Mouse (Mus musculus): ENCODE measurements at regions not wholly inside any gene's neighbourhood (a gene's known extent, or its start where the extent isn't known, plus 50 kb on each side); places are given as distances from the start of the nearest gene placed in this dataset.
"Not testable (repeated sequence)": the region's sequence is repeated elsewhere in the genome, so short reads cannot be mapped to it uniquely, and the experiment has no call there.

DNA sequence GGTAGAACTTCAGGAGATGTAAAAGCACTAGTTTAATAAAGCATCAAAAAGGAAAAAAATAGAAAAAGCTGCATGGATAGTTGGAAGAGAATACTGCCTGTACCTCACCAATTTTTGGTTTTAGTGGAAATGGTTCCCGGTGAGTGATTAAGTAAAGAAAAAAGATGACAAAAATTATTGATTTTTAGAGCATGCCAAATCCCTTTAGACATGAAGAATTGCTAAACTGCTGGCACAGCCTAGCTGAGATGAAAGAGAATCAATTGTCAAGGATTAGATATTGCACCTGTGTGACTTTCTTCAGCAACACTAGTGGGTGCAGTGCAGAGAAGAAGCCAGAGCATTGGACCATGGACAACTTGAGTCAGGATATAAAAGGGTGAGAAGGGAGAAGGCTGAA is 348.7 kb upstream of the Cpeb2 start:
- no peak for DNase-seq (ENCODE audit: low spot score)

DNA sequence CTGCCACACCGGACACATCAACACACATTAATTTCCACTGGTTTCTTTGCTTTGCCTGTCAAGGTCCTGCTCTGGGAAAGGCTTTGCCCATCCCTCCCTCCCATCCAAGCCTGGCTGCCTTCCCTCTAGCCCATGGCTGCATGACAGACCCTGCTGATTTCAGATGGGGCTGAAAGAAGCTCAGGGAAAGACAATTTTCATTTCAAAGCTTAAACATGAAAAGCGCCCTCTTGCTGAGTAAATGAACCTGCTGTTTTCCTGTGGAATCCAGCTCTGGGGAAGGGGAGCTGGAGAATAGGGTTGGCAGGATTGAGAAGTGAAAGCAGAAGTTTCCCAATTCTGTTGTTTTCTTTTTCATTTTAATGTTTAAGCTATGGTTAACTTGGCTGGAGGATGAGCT is 341.1 kb upstream of the Cpeb2 start:
- no peak for DNase-seq (ENCODE audit: low spot score)

- DNase-seq (ENCODE audit: low spot score) = no peak
Observed at GRCm38 (mm10) chr5:42906136-42906535, 326.8 kb upstream of the Cpeb2 start.

- DNase-seq (ENCODE audit: low spot score) = no peak
Observed at GRCm38 (mm10) chr5:42919328-42919727, 313.6 kb upstream of the Cpeb2 start.

GRCm38 (mm10) chr5:42932106-42932505 is 300.9 kb upstream of the Cpeb2 start:
- DNase-seq (ENCODE audit: low spot score) = no peak

GRCm38 (mm10) chr5:42959296-42959862 is 273.6 kb upstream of the Cpeb2 start:
- no peak for DNase-seq (ENCODE audit: low spot score)

DNA sequence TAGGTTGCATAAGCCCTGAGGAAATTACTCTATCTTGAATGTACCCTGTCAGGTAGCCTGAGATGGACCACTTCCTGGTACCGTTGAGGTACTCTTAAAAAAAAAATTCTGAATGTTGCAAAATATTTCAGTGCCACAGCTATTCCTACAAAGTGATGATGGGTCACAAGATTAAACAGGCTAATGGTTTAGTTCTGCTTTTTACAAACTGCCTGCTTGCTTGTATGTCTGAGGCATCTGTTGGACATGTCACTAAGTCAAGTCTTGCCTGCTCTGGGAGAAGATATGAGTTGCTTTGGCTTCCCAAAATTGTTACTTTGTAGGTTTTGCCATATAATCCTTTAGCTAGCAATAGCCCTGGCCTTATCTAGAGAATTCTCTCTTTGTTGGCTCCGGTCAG is 266.0 kb upstream of the Cpeb2 start:
- DNase-seq (ENCODE audit: low spot score) = not testable (repeated sequence)

DNA sequence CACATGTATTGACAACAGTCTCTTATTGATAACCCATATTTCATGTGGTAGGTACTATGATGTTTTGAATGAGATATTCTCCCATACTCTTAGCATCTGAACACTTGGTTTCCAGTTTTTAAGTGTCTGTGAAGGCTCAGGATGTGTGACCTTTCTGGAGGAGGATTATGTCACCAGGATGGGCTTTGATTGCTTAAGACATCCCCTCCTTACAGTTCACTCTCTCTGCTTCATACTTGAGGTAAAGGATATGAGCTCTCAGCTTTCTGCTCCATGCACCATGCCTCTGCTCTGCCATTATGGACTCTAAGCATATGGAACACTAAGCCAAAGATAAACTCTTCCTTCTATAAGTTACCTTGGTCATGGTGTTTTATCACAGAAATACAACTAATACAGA is 263.8 kb upstream of the Cpeb2 start:
- no peak for DNase-seq (ENCODE audit: low spot score)

DNA sequence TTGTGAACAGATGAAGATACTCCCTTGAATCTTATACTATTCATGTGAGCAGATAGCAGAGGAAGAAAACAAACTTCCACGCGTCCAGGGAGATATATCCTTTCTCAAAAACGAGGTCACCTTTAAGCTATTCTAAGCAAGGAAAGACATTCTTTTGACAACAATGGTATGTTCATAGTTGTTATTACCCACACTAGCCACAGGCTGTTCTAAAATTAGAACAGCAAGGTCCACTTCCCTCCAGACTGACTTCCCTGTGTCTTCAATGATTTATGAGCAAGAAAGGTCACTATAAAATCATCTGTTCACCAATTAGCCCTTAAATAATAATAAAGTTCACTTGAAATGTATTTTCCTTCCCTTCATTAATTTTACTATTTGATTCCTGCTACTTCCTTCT is 263.3 kb upstream of the Cpeb2 start:
- DNase-seq (ENCODE audit: low spot score) = no peak

DNA sequence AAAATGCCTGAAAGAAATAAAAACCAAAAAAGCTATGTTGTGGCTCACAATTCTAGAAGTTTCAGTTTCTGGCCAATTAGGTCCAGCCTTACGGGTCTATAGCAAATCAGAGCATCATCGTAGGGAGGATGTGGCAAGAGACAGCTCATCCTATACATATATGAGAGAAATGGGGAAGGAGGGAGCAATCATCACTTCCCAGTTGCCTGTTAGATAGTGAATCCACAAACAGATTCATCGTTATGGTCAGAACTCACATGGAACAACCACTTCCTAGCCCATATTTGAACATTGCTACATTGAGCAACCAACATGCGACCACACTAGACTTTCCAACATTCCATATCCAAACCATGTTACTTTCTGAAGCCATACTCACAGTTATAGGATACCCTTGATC is 255.9 kb upstream of the Cpeb2 start:
- no peak for DNase-seq (ENCODE audit: low spot score)

- DNase-seq (ENCODE audit: low spot score) = no peak
Observed at GRCm38 (mm10) chr5:42980946-42981650, 251.9 kb upstream of the Cpeb2 start.

DNA sequence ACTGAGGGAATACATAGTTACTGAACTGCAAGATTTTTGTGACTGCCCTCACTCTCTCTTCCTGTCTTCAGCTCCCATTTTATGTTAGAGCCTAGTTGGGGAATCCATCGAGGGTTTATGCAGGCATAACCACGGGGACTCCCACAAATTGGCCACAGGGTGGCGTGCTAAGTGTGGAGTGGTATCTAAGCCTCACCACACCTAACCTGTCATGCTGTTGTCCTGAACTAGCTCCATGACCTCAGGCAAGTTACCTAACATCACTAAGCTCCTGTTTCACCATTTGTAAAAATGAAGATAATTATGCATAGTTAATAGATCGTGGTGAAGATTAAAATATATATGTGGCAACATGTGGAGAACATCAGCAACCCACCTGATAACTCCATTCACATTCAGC is 246.8 kb upstream of the Cpeb2 start:
- DNase-seq (ENCODE audit: low spot score) = peak; percentile 31

GRCm38 (mm10) chr5:42987710-42988466 is 245.1 kb upstream of the Cpeb2 start:
- no peak for DNase-seq (ENCODE audit: low spot score)

DNA sequence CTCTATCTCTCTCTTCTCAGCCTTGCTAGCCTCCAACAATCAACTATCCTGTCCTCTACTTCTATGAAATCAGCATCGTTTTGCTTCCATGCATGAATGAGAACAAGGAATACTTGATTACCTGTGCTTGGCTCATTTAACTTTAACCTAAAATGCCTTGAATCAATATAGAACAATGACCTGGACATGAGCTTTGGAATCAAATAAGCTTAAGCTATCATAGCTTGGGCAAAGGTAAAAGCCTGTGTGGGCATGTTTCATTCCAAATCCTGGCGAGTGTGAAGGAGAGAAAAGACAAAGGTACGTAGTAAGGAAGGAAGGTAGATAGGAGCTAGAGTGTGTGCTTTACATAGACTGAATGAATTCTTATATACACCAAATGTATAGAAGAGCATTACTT is 243.7 kb upstream of the Cpeb2 start:
- DNase-seq (ENCODE audit: low spot score) = no peak

- DNase-seq (ENCODE audit: low spot score) = peak; percentile 27
Observed at GRCm38 (mm10) chr5:43024006-43024593, 208.9 kb upstream of the Cpeb2 start.

GRCm38 (mm10) chr5:43031285-43031684 is 201.7 kb upstream of the Cpeb2 start:
- no peak for DNase-seq (ENCODE audit: low spot score)

DNA sequence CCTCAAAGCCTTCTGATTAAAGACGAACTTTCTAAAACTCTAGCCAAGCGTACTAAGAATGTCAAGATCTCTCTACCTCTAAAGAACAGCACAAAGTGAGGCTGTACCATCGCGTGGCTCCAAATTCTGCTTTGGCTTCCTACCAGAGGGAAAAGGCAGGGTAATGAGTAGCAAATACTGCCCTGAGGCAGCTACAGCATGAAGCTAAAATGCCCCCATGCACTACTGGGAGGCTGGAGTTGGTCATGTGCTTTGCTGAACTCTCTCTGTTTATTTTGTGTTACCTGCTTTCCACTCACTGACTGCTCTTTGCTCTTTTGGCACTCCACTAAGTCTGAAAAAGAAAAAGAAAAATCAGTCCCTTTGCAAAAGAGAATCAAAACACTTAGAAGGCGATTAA is 201.1 kb upstream of the Cpeb2 start:
- no peak for DNase-seq (ENCODE audit: low spot score)

DNA sequence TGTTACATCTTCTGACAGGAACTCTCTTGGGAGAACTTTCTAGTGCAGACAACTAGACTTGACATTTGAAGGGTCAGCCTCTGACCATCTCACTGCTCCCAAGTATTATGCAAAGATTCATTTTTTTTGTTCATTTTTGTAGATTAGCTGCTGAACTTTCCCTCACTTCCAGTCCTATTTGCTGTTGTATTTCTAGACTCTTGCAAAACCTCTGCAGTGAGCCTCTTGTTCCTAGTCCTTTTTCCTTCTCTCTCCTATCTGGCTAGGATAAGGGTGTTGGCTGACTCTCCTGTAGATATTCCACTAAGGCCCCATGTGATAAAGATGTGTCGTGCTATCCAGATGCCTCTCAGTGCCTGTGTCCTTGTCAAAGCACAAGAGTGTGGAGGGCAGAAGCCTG is 198.5 kb upstream of the Cpeb2 start:
- DNase-seq (ENCODE audit: low spot score) = no peak

GRCm38 (mm10) chr5:43037592-43037991 is 195.4 kb upstream of the Cpeb2 start:
- no peak for DNase-seq (ENCODE audit: low spot score)

- DNase-seq (ENCODE audit: low spot score) = no peak
Observed at GRCm38 (mm10) chr5:43039525-43039924, 193.4 kb upstream of the Cpeb2 start.

GRCm38 (mm10) chr5:43042585-43042984 is 190.4 kb upstream of the Cpeb2 start:
- DNase-seq (ENCODE audit: low spot score) = no peak

DNA sequence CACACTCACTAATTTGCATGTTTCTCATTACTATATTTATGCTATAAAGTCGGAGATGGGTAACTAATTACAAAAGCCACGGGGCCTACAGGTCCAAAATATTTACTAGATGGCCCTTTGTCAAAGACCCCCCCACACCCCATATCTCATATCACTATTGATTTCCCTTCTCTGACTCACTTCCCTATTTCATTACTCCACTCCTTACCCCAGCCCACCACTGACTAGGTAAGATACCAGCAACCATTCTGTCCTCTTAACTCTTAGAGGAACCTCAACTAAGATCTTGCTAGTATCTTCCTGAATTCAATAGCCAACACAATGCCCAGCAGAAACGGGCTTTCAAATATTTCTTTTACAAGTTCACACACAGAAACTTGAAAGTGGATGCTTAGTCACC is 187.1 kb upstream of the Cpeb2 start:
- DNase-seq (ENCODE audit: low spot score) = no peak

DNA sequence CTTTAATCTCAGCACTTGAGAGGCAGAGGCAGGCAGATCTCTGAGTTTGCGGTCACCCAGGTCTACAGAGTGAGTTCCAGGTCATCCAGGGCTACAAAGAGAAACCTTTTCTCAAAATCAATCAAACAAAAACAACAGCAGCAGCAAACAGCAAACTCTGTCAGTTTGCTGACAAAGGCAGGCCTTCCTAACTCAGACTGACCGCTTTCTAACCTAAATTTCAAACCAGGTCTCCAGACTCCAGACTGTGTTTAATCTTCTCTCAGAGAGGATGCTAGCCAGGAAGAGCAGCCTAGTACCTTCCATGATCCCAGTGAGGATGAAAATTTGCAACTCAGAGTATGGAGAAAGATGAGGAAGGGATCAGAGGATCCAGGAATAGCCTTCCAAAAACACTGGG is 185.7 kb upstream of the Cpeb2 start:
- DNase-seq (ENCODE audit: low spot score) = no peak
